Comparison of ENCODE assay signal across 9 mouse cellular contexts in the genomic region with DNA sequence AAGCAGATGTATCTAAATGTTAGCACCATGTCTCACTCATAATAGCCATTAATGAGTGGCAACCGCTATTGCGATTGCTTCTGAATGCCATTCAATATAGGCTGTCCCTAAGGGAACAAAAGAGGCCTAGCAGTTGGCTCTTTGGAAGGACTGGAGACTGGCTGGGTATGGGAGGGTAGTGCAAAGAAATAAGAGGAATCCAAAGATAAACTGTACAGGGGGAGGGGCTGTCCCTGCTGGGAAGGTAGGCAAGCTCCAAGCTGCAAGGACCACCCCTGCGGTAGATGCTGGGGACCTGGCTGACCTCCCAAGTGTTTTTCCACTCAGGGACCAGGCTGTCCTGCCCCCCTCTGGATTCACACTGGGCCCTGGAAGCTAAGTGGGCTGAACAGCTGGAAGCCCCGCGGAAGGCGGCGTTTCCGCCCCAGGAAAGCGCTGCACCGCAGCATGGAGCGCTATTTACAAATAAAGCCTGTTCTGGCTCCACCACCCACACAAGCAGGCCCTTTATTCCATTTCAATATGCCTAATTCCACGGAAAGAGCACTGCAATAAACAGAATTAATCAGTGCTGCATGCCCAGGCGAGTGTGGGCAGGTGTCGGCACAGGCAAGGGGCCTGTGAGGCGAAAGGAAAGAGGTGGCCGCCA. TPM values are rescaled to one million over a fixed set of nuclear protein-coding genes. Genes with fewer than 3 reads are reported as not detected.
A peak's percentile ranks its signal among the peaks of the same experiment; 100 is the strongest.
DNase-seq lines count a peak whose midpoint lies in the region; ATAC-seq and TF ChIP-seq lines count a peak whose summit lies in the region.
"Had no signal": no experiment of that assay in that cellular context is flagged by ENCODE, and none has a peak within 500 bp of the region (broad histone marks: within the 10 kb centered on the region; RNA-seq: fewer than 3 reads in every experiment).

No protein-coding gene starts in this region.

- no peaks in the 10 kb centered on the region for H3K27me3 ChIP-seq in embryonic facial prominence, embryonic 10.5 days (replicated peaks; ENCODE audit: low read depth, poor library complexity, severe bottlenecking)
- no peaks in the 10 kb centered on the region for H3K27me3 ChIP-seq in hindbrain, embryonic 16.5 days (replicated peaks; ENCODE audit: control insufficient read depth, insufficient read depth, low read length)
- peaks cover 4% of the 10 kb centered on the region; the same call in 1 of the 2 replicates for H3K27me3 ChIP-seq in neural tube, embryonic 13.5 days
- no peaks in the 10 kb centered on the region for H3K27me3 ChIP-seq in kidney, adult 2 months (replicated peaks; ENCODE audit: control insufficient read depth, insufficient read depth, low read length)

- no peaks in the 10 kb centered on the region for H3K36me3 ChIP-seq in embryonic facial prominence, embryonic 10.5 days (replicated peaks)
- no peaks in the 10 kb centered on the region for H3K36me3 ChIP-seq in hindbrain, embryonic 16.5 days (ENCODE audit: control insufficient read depth, insufficient read depth, low read length)
- no peaks in the 10 kb centered on the region for H3K36me3 ChIP-seq in neural tube, embryonic 13.5 days
- H3K36me3 ChIP-seq in kidney, adult 2 months (ENCODE audit: control insufficient read depth, insufficient read depth, low read length): no peaks in the 10 kb centered on the region
- H3K36me3 ChIP-seq: G1E had no signal

- no peaks in the 10 kb centered on the region for H3K9me3 ChIP-seq in embryonic facial prominence, embryonic 10.5 days
- no peaks in the 10 kb centered on the region for H3K9me3 ChIP-seq in hindbrain, embryonic 16.5 days (ENCODE audit: control insufficient read depth, low read length)
- H3K9me3 ChIP-seq in neural tube, embryonic 13.5 days: no peaks in the 10 kb centered on the region

- no peak overlapping the region for H3K4me3 ChIP-seq in left cerebral cortex, adult 2 months
- H3K4me3 ChIP-seq in embryonic facial prominence, embryonic 10.5 days: peak overlapping the region; percentile 1; the same call in 1 of the 2 replicates
- no peak overlapping the region for H3K4me3 ChIP-seq in hindbrain, embryonic 16.5 days (ENCODE audit: low read length)
- no peak overlapping the region; the same call in 1 of the 2 replicates for H3K4me3 ChIP-seq in neural tube, embryonic 13.5 days
- H3K4me3 ChIP-seq in kidney, adult 2 months (ENCODE audit: insufficient read depth, low read depth, low read length): no peak overlapping the region

- TF ChIP-seq CTCF in left cerebral cortex, adult 2 months (IDR thresholded peaks at IDR 0.05): no peak
- no peak for TF ChIP-seq CTCF in kidney, adult 2 months (conservative IDR thresholded peaks at IDR 0.05; ENCODE audit: insufficient read depth, insufficient read length, low read depth, low read length)

- H3K27ac ChIP-seq in left cerebral cortex, adult 2 months: no peak overlapping the region
- peak overlapping the region; percentile 76 for H3K27ac ChIP-seq in embryonic facial prominence, embryonic 10.5 days (replicated peaks)
- peak overlapping the region; percentile 31; the same call in 1 of the 2 replicates for H3K27ac ChIP-seq in hindbrain, embryonic 16.5 days (ENCODE audit: low read depth, low read length)
- H3K27ac ChIP-seq in neural tube, embryonic 13.5 days (replicated peaks): peak overlapping the region; percentile 78
- H3K27ac ChIP-seq in kidney, adult 2 months (ENCODE audit: insufficient read depth, low read depth, low read length): no peak overlapping the region

- H3K9ac ChIP-seq in hindbrain, embryonic 16.5 days (ENCODE audit: low read depth, low read length): peak overlapping the region; percentile 45
- H3K9ac ChIP-seq in neural tube, embryonic 13.5 days: peak overlapping the region; percentile 38; the same call in 1 of the 2 replicates

- no peak for TF ChIP-seq POLR2A in kidney, adult 2 months (IDR thresholded peaks at IDR 0.05; ENCODE audit: low read depth, low read length)

- peak; percentile 56 for ATAC-seq in hindbrain, embryonic 16.5 days
- peak; percentile 75 for ATAC-seq in neural tube, embryonic 13.5 days (ENCODE audit: low read depth)
- no peak for ATAC-seq in erythroblast, adult 5-6 weeks (replicated peaks; ENCODE audit: low FRiP score, poor library complexity, severe bottlenecking)

- intact Hi-C loops in left cerebral cortex, adult 2 months (cut with DNase I): no loop called here

- DNase-seq in left cerebral cortex, adult 2 months (ENCODE audit: extremely low spot score in 1 of 2, low spot score in 2 of 2): peak; percentile 21 to 29
- DNase-seq in left cerebral cortex, adult 11 months (ENCODE audit: low spot score): no peak
- peak; percentile 53 for DNase-seq in embryonic facial prominence, embryonic 10.5 days (ENCODE audit: low spot score)
- no peak for DNase-seq in ovary, adult 18-20 months (ENCODE audit: low spot score)
- no peak for DNase-seq in kidney, adult 2 months

- WGBS in embryonic facial prominence, embryonic 10.5 days: 14% methylated on average over 16 of the region's 16 CpGs
- 12% methylated on average over 16 of the region's 16 CpGs for WGBS in hindbrain, embryonic 16.5 days
- 7% methylated on average over 16 of the region's 16 CpGs for WGBS in neural tube, embryonic 13.5 days
- 76% methylated on average over 16 of the region's 16 CpGs for WGBS in kidney, adult 2 months

- H3K4me1 ChIP-seq in embryonic facial prominence, embryonic 10.5 days: peaks cover 56% of the 10 kb centered on the region
- H3K4me1 ChIP-seq in hindbrain, embryonic 16.5 days (ENCODE audit: control insufficient read depth, insufficient read depth, low read depth, low read length): peaks cover 10% of the 10 kb centered on the region
- peaks cover 35% of the 10 kb centered on the region for H3K4me1 ChIP-seq in neural tube, embryonic 13.5 days (replicated peaks)
- no peaks in the 10 kb centered on the region for H3K4me1 ChIP-seq in kidney, adult 2 months (ENCODE audit: control insufficient read depth, insufficient read depth, low read length)

- peak overlapping the region; percentile 28; the same call in 1 of the 2 replicates for H3K4me2 ChIP-seq in hindbrain, embryonic 16.5 days (ENCODE audit: low read length)
- peak overlapping the region; percentile 37 for H3K4me2 ChIP-seq in neural tube, embryonic 13.5 days

RNA-seq across cellular contexts. Expression of a gene that starts 36.5 kb away (rescaled TPM):
- total RNA-seq in left cerebral cortex, adult 2 months (2021): 10 to 100 TPM; 45.1 to 53.7 TPM
- 4.2 and 7.5 TPM in 2 replicates for polyA plus RNA-seq in embryonic facial prominence, embryonic 10.5 days (2016; fragmentation: Nextera tagmentation; extraction: Ambion mirVana)
- 5.0 and 5.4 TPM in 2 replicates for polyA plus RNA-seq in hindbrain, embryonic 16.5 days (2015; fragmentation: Nextera tagmentation; extraction: Ambion mirVana)
- polyA plus RNA-seq in neural tube, embryonic 13.5 days (2015; fragmentation: Nextera tagmentation; extraction: Ambion mirVana): 4.2 and 5.6 TPM in 2 replicates
- total RNA-seq in erythroblast, adult 5-6 weeks (2015; ENCODE audit: low replicate concordance): 0.38 TPM in 1 of 2 replicates, not detected in the other
- not detected in 2 replicates for total RNA-seq in erythroblast, adult 5-6 weeks (2017; ENCODE audit: low replicate concordance)
- polyA plus RNA-seq in kidney, adult 2 months (2012; rRNA removed): 20.3 and 22.7 TPM in 2 replicates
- polyA plus RNA-seq: G1E had no signal

RNA-seq across cellular contexts. Expression of a gene that starts 56.1 kb away (rescaled TPM):
- total RNA-seq in left cerebral cortex, adult 2 months (2021): 1 to 10 TPM; 3.4 TPM
- 11.8 and 12.0 TPM in 2 replicates for polyA plus RNA-seq in embryonic facial prominence, embryonic 10.5 days (2016; fragmentation: Nextera tagmentation; extraction: Ambion mirVana)
- polyA plus RNA-seq in hindbrain, embryonic 16.5 days (2015; fragmentation: Nextera tagmentation; extraction: Ambion mirVana): 4.6 and 6.5 TPM in 2 replicates
- 4.4 and 4.8 TPM in 2 replicates for polyA plus RNA-seq in neural tube, embryonic 13.5 days (2015; fragmentation: Nextera tagmentation; extraction: Ambion mirVana)
- total RNA-seq in erythroblast, adult 5-6 weeks (2015; ENCODE audit: low replicate concordance): 16.9 and 18.4 TPM in 2 replicates
- 8.2 and 9.5 TPM in 2 replicates for total RNA-seq in erythroblast, adult 5-6 weeks (2017; ENCODE audit: low replicate concordance)
- polyA plus RNA-seq in kidney, adult 2 months (2012; rRNA removed): 2.2 and 5.8 TPM in 2 replicates

Comparison
In these comparisons a context has a peak if more than half of its experiments do, and no peak if none do; other contexts are left out.
1. DNase-seq: peak in left cerebral cortex, adult 2 months (2 of 2) and embryonic facial prominence, embryonic 10.5 days (single experiment); none in left cerebral cortex, adult 11 months (single experiment), ovary, adult 18-20 months (single experiment) and kidney, adult 2 months (single experiment).
2. H3K27ac ChIP-seq: peak in embryonic facial prominence, embryonic 10.5 days (single experiment), hindbrain, embryonic 16.5 days (single experiment) and neural tube, embryonic 13.5 days (single experiment); none in left cerebral cortex, adult 2 months (single experiment) and kidney, adult 2 months (single experiment).